Mouse (Mus musculus) kidney, adult 2 months (tissue): ENCODE measurements around the gene Cetn4. TPM values are rescaled to one million over a fixed set of nuclear protein-coding genes. Genes with fewer than 3 reads are reported as not detected.

ENCODE experiments used
- DNase-seq: peaks from one replicate; pipeline ENCODE4 v3.0.0; 2021
- H3K27ac ChIP-seq: fragments of 200-500 bp; 2 replicates; pipeline ENCODE4 v1.5.1; 2012; ENCODE audit warnings: low read depth, low read length, control low read depth, inconsistent platforms; ENCODE audit not compliant: insufficient read depth
- H3K27me3 ChIP-seq: fragments of 200-500 bp; replicated peaks from 2 replicates; pipeline ENCODE4 v1.6.1; 2012; ENCODE audit warnings: mild to moderate bottlenecking, moderate library complexity, low read length, inconsistent platforms; ENCODE audit not compliant: control insufficient read depth, insufficient read depth
- H3K36me3 ChIP-seq: fragments of 200-500 bp; 2 replicates; pipeline ENCODE4 v1.6.1; 2012; ENCODE audit warnings: mild to moderate bottlenecking, moderate library complexity, low read length, inconsistent platforms; ENCODE audit not compliant: control insufficient read depth, insufficient read depth
- H3K4me1 ChIP-seq: fragments of 200-500 bp; 2 replicates; pipeline ENCODE4 v1.6.1; 2011; ENCODE audit warnings: low read length; ENCODE audit not compliant: control insufficient read depth, insufficient read depth
- H3K4me3 ChIP-seq: fragments of 200-500 bp; 2 replicates; pipeline ENCODE4 v1.5.1; 2011; ENCODE audit warnings: mild to moderate bottlenecking, low read depth, low read length, control low read depth; ENCODE audit not compliant: insufficient read depth
- CTCF ChIP-seq: fragments of 200-500 bp; conservative IDR thresholded peaks from 2 replicates; pipeline ENCODE4 v1.5.1; 2011; ENCODE audit warnings: low read depth, mild to moderate bottlenecking, control low read depth, low read length, moderate library complexity, mixed read lengths; ENCODE audit not compliant: insufficient read depth, insufficient read length
- POLR2A ChIP-seq: fragments of 200-500 bp; IDR thresholded peaks from one replicate; pipeline ENCODE4 v1.6.1; 2011; ENCODE audit warnings: low read depth, low read length, control low read depth
- WGBS: fragments of 180-500 bp; shearing (Covaris S2); methylation state at CpG from one replicate; pipeline ENCODE4 v1.1.7; 2018; 5-methylcytosine and 5-hydroxymethylcytosine counted together
- polyA plus RNA-seq: library from polyadenylated mRNA; depleted of rRNA; stranded (reverse); fragments of >200 nt; gene quantifications from 2 replicates; pipeline ENCODE4 v1.2.3, GENCODE M21; 2012; rRNA removed

Gene Cetn4
- polyA plus RNA-seq = 2.0 and 4.6 TPM in 2 replicates

DNA sequence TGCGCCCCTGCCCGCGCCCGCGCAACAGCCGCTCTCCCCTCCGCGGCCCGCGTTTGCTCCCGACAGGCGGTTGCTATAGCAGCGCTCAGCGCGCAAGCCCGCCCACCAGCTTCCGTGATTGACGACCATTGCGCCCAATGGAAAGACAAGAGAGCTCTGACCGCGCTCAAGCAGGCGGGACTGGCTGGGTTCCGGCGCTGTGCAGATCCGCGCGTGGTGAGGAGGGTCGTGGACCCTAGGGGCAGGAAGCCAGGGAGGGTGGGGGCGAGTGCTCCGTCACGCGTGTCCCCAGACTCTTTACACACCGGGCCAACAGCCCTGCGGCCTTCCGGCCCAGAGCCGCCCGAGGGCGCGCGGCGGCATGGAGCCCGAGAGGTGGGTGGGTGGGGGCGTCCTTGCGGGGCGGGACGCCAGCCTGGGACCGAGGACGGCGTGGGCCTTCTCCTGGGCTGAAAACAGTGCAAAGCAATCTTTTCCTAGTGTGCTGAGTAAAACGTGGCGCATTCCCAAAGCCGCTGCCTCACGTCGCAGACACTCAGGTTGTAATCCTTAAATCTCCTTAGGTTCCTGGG, at the start of gene Cetn4, which contains the start of gene Bbs12:
TSS of gene Cetn4 (minus strand) at position 339 of the 572 bp plus-strand sequence.
TSS of gene Bbs12 (plus strand) at position 185 of the 572 bp plus-strand sequence.
- under 1% methylated on average over 54 of the region's 54 CpGs for WGBS
- peak; percentile 97 for DNase-seq
- peak within 1 kb of the TSS; percentile 55; the same call in 1 of the 2 replicates for H3K27ac ChIP-seq
- H3K36me3 ChIP-seq = no peaks in the 10 kb centered on the region
- no peaks in the 10 kb centered on the region for H3K27me3 ChIP-seq
- peak within 1 kb of the TSS; percentile 79 for H3K4me3 ChIP-seq
- TF ChIP-seq CTCF = no peak
- no peak for TF ChIP-seq POLR2A
- H3K4me1 ChIP-seq = no peaks in the 10 kb centered on the region; the same call in 1 of the 2 replicates

DNA sequence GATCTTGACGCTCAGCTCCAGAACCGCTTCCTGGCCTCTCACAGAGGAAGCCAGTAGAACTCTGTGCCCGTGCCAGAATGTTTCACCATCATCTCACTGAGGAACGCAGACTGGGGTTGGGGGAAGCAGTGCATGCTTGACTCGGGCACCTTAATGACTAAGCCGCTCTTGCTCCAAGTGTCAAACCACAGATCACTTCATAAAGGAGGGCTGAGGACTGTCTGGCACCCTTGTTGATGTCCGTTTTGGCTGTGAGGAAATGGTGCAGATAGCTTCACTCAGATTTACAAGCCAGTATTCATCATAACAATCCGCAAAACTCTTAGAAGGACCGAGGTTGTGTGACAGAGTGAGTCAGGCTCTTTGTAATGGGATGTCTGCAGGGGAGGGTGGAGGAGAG, 48.2 kb upstream of the Cetn4 start:
- H3K4me3 ChIP-seq = no peak overlapping the region
- H3K27ac ChIP-seq = no peak overlapping the region
- DNase-seq = no peak
- WGBS = 62% methylated on average over 9 of the region's 9 CpGs
- TF ChIP-seq CTCF (no peak), POLR2A (no peak)
- H3K27me3 ChIP-seq = no peaks in the 10 kb centered on the region
- no peaks in the 10 kb centered on the region for H3K4me1 ChIP-seq
- H3K36me3 ChIP-seq = no peaks in the 10 kb centered on the region

DNA sequence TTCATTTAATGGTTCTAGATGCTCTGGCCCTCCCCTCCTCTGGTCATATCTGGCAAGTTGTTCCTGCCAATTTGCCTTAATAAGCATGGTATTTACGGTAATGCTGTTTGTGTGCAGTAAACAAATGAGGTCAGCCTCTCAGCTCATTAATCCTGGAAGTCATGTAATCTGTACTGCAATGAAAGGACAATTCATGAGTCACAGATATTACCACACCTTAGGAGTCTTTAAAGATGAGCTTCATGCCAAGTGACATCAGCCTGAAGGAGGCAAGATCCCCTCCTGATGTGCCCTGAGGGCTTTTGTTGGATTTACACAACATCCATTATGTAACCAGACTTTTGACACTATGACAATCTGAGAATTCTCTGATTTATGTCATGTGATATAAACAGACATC, 42.2 kb upstream of the Cetn4 start:
- WGBS = 76% methylated on average over 1 of the region's 1 CpGs
- Histone ChIP-seq H3K4me3 (no peak overlapping the region), H3K27ac (no peak overlapping the region), H3K4me1 (no peaks in the 10 kb centered on the region), H3K36me3 (no peaks in the 10 kb centered on the region), H3K27me3 (no peaks in the 10 kb centered on the region)
- no peak for DNase-seq
- TF ChIP-seq CTCF (no peak), POLR2A (no peak)

DNA sequence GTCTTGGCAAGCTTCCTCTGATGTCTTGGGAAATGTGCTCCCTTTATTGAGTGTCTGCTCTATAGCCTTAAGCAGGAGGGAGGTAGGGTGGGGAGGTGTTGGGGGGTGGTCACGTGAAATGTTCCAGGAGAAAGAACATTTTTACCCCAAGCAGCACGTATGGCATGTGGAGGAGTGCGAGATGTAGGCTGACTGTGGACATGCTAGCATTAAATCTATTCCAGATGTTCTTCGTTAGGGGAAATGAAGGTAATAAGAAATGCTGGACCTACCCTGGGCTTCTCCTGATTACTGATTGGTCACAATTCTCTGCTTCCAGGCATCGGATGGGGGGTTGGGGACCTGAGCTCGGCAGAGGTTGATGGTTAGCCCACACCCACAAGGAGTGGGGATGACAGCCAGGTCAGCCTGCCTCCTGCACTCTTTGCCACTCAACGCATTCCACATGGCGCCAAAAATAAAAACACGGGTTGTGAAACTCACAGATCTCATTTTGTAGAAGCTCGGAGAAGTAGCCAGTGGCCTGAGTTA, 41.5 kb upstream of the Cetn4 start:
- TF ChIP-seq CTCF (no peak), POLR2A (no peak)
- 76% methylated on average over 10 of the region's 10 CpGs for WGBS
- H3K36me3 ChIP-seq = no peaks in the 10 kb centered on the region
- no peak overlapping the region for H3K4me3 ChIP-seq
- no peaks in the 10 kb centered on the region for H3K4me1 ChIP-seq
- H3K27ac ChIP-seq = no peak overlapping the region
- no peaks in the 10 kb centered on the region for H3K27me3 ChIP-seq
- no peak for DNase-seq

DNA sequence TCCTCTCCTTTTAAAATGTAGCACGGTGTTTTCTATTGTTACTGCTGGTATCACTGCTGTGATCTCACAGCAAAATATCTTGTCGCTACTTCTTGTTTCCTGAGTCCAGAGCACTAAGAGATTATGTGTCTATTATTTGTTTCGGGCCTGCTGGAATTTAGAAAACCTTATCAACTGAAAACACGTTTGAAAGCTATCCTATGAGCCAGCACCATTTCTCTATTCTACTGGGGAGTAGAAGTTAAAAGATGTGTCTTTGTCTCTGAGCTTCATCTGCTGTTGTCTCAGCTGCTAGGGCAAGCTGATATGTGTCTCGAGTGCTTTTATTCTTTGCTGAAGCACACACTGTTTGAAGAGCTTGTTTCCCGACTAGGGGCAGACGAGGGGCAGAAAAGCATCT, 37.9 kb upstream of the Cetn4 start:
- 72% methylated on average over 7 of the region's 7 CpGs for WGBS
- no peak overlapping the region for H3K27ac ChIP-seq
- TF ChIP-seq CTCF = no peak
- no peak for TF ChIP-seq POLR2A
- peaks cover 2% of the 10 kb centered on the region for H3K27me3 ChIP-seq
- no peaks in the 10 kb centered on the region for H3K36me3 ChIP-seq
- no peak overlapping the region for H3K4me3 ChIP-seq
- no peak for DNase-seq
- H3K4me1 ChIP-seq = no peaks in the 10 kb centered on the region

GRCm38 (mm10) chr3:37349166-37349548, 36.6 kb upstream of the Cetn4 start:
- WGBS = 25% methylated on average over 8 of the region's 8 CpGs
- H3K27ac ChIP-seq = no peak overlapping the region
- TF ChIP-seq POLR2A = no peak
- no peak for TF ChIP-seq CTCF
- DNase-seq = no peak
- H3K4me1 ChIP-seq = no peaks in the 10 kb centered on the region
- H3K27me3 ChIP-seq = peaks cover 2% of the 10 kb centered on the region
- H3K36me3 ChIP-seq = no peaks in the 10 kb centered on the region
- H3K4me3 ChIP-seq = peak overlapping the region; percentile 53

GRCm38 (mm10) chr3:37348221-37349165, 36.0 kb upstream of the Cetn4 start, which contains the start of gene Fgf2:
TSS of gene Fgf2 (plus strand) at chr3:37348346.
- peak within 1 kb of the TSS; percentile 53 for H3K4me3 ChIP-seq
- WGBS = 1% methylated on average over 75 of the region's 75 CpGs
- H3K36me3 ChIP-seq = no peaks in the 10 kb centered on the region
- no peaks in the 10 kb centered on the region for H3K4me1 ChIP-seq
- DNase-seq = peak; percentile 23
- TF ChIP-seq POLR2A (no peak), CTCF (no peak)
- no peak within 1 kb of the TSS; the same call in 1 of the 2 replicates for H3K27ac ChIP-seq
- H3K27me3 ChIP-seq = peaks cover 2% of the 10 kb centered on the region
